Mouse (Mus musculus): ENCODE data around the gene Prkd2.

DNA sequence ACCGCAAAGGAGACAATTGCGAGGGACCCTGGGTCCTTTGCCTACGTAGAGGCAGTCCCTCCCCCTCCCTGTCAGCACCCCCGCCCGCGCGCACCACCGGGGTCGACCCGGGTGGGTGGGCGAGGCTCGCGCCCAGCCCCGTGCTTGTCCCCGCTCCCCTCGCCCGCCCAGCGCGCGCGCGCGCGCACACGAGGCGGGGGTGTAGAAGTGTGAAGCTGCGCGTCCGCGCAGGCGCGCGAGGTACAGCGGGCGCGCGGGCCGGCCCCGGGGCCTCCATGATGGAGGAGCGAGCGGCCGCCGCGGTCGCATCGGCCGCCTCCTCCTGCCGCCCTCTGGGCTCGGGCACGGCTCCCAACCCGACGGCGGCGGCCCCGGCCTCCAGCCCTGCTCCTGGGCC, 26.6 kb upstream of the Prkd2 start:
- TF ChIP-seq CTCF (IDR thresholded peaks at IDR 0.05; ENCODE audit: low read depth) (no peak), EP300 (IDR thresholded peaks at IDR 0.05; ENCODE audit: low read depth) (no peak)

All from heart, postnatal 0 days (tissue).